12 mouse cellular contexts compared by ENCODE assay signal in the genomic region with DNA sequence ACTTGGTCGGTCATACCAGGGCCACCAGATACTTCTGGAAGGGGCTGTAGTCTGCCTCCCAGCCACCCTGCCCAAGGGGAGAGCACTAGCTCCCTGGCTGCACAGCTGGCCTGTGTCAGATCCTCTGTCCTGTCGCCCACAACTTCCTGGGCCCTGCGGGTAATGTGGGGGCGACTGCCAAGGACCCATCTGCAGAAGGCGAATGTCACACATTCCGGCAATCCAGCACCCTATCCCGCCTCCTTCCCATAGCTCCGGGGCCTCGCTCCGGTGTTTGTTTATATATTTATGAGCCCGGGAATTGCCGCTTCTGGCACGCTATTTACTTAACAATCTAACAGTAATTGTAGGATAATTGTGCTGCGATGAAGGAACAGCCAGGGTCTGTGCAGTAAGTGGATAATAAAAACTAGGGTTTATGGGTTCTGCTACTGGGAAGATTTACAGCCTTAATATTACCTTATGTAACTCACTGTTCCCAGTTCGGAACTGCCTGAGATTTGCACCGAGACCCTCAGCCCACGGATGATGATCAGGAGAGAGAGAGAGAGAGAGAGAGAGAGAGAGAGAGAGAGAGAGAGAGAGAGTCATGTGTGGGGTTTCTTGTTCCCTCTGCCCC.
A peak's percentile ranks its signal among the peaks of the same experiment; 100 is the strongest.
DNase-seq lines count a peak whose midpoint lies in the region; ATAC-seq lines count a peak whose summit lies in the region.
"Had no signal": no experiment of that assay in that cellular context is flagged by ENCODE, and none has a peak within 500 bp of the region (broad histone marks: within the 10 kb centered on the region; RNA-seq: fewer than 3 reads in every experiment).

No protein-coding gene starts in this region.

- H3K36me3 ChIP-seq in kidney, embryonic 16.5 days (ENCODE audit: insufficient read depth, low read length), result no peaks in the 10 kb centered on the region

- H3K27me3 ChIP-seq in kidney, embryonic 16.5 days (ENCODE audit: insufficient read depth, low read length), result no peaks in the 10 kb centered on the region

- no peaks in the 10 kb centered on the region for H3K4me1 ChIP-seq in kidney, embryonic 16.5 days (ENCODE audit: insufficient read depth, low read length)

- H3K4me3 ChIP-seq in kidney, embryonic 16.5 days (ENCODE audit: low read length), result no peak overlapping the region

- H3K4me2 ChIP-seq in kidney, embryonic 16.5 days (replicated peaks; ENCODE audit: low read depth, low read length), result no peak overlapping the region
- H3K4me2 ChIP-seq: liver, embryonic 11.5 days had no signal

- 17% methylated on average over 17 of the region's 17 CpGs for WGBS in kidney, embryonic 16.5 days

- ATAC-seq in kidney, embryonic 16.5 days (ENCODE audit: low FRiP score, low TSS enrichment), result no peak
- ATAC-seq in activated CD4-positive, CD25-positive, alpha-beta regulatory T cell, adult 4 months, result no peak
- ATAC-seq: forebrain, embryonic 16.5 days had no signal

- no peaks in the 10 kb centered on the region for H3K9me3 ChIP-seq in kidney, embryonic 16.5 days (ENCODE audit: low read length)

- peak; percentile 3 for DNase-seq in kidney, adult 9 months
- peak; percentile 82 for DNase-seq in right cerebral cortex, adult 18-20 months
- no peak for DNase-seq in right cerebral cortex, postnatal 14 days
- DNase-seq in left cerebral cortex, adult 8-10 months (ENCODE audit: low spot score in 2 of 2), result peak; percentile 36 to 64
- DNase-seq in right cerebral cortex, postnatal 25 days, result peak; percentile 27
- no peak for DNase-seq in adrenal gland, postnatal 14 days
- DNase-seq: cerebellum, postnatal 25 days; heart, postnatal 36 days had no signal

- no peak overlapping the region for H3K27ac ChIP-seq in kidney, embryonic 16.5 days (ENCODE audit: low read length)

- no peak overlapping the region for H3K9ac ChIP-seq in kidney, embryonic 16.5 days (replicated peaks; ENCODE audit: low read length)

Comparison
In these comparisons a context has a peak if more than half of its experiments do, and no peak if none do; other contexts are left out.
1. DNase-seq: peak in kidney, adult 9 months (single experiment), right cerebral cortex, adult 18-20 months (single experiment), left cerebral cortex, adult 8-10 months (2 of 2) and right cerebral cortex, postnatal 25 days (single experiment); none in right cerebral cortex, postnatal 14 days (single experiment) and adrenal gland, postnatal 14 days (single experiment).